Mouse (Mus musculus): Measurements from ENCODE around the gene Lin52. TPM values are rescaled to one million over a fixed set of nuclear protein-coding genes. Genes with fewer than 3 reads are reported as not detected.

The Lin52 gene
- 10 to 100 TPM; 25.6 to 29.4 (median 25.6) TPM for polyA plus RNA-seq (2017; shearing (Covaris generic))

GRCm38 (mm10) chr12:84450718-84451646 is at the start of gene Lin52, which contains the start of gene Aldh6a1:
TSS of gene Lin52 (plus strand) at chr12:84451422.
TSS of gene Aldh6a1 (minus strand) at chr12:84451004.
- peak; percentile 94 for ATAC-seq

- no peak for ATAC-seq
Observed at GRCm38 (mm10) chr12:84402923-84403322, 48.3 kb upstream of the Lin52 start.

- no peak for ATAC-seq
Observed at GRCm38 (mm10) chr12:84404541-84404940, 46.7 kb upstream of the Lin52 start.

GRCm38 (mm10) chr12:84407259-84407658 is 44.0 kb upstream of the Lin52 start:
- ATAC-seq = no peak

DNA sequence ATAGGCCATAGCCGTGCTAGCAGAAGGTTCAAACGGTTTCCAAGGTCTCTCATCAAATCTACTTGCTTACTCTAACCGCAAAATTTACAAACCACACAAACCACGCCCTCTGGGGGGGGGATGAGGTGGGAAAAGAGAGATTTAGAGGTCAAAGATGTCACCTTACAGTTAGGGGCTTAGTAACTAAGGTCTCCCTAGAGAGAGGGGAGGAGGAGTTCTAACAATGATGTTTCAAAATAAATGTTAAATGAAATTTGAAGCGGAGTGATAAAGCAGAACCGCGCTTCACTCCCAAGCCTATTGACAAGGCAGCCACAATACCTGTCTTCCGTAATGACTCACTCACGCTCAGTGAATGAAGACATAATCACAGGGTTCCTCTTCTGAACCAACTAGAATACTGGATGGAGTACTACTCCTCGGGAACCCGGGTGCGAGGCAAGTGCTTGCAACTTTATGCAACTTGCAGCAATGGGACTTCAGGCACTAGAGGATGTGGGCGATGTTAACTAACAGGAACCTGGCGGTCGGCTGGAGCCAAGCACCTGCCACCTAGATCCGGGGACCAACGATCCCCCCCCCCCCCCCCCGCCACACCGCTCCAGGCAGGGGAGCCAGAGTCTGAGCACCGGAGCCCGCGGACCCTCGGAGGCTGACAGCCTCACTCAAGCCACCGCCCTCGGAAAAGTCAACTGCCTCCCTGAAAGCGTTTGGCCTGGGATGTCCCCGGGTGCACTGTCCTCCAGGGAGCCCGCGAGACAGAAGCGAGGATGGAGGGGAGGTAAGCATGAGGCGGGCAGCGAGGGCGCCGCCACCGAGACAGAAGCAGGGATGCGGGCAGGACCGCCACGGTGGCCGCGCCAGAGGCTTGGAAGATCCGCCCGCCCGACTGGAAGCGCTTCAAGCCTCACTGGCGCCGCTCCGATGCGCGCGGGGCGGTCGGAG is 43.1 kb upstream of the Lin52 start:
- peak; percentile 79 for ATAC-seq

DNA sequence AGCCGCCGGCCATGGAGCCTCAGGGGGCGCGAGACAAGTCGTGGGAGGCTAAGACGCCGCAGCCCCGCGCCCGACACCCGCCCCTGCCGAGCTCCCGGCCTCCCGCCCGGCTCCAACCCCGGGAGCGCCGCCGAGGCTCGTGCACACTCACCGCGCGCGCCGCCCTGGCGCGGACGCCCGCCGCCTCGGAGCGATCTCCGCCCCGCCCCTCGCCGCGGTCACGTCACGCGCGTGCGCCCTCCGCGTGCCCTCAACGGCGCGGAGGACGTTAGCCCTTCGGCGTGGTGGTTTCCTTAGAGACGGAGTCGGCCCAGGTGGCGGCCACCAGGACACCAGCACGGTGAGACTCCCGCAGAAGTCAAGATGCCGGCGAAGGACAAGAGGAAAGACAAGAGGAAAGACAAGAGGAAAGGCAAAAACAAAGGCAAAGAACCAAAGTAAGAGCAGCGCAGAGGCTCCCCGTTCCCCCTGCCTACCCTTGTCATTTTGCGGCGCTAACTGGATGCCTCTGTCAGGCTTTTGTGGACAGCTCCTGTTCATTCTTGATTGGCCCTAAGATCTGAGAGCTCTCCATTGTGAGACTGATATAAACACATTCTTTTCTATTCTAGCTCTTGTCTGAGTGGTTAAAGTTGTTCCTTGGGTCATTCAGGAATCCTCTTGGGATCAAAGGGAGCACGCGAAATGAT is 42.3 kb upstream of the Lin52 start, which contains the start of the genes Entpd5 and Bbof1:
TSS of gene Entpd5 (minus strand) at position 211 of the 689 bp plus-strand sequence.
TSS of gene Bbof1 (plus strand) at position 253 of the 689 bp plus-strand sequence.
- ATAC-seq = peak; percentile 75

DNA sequence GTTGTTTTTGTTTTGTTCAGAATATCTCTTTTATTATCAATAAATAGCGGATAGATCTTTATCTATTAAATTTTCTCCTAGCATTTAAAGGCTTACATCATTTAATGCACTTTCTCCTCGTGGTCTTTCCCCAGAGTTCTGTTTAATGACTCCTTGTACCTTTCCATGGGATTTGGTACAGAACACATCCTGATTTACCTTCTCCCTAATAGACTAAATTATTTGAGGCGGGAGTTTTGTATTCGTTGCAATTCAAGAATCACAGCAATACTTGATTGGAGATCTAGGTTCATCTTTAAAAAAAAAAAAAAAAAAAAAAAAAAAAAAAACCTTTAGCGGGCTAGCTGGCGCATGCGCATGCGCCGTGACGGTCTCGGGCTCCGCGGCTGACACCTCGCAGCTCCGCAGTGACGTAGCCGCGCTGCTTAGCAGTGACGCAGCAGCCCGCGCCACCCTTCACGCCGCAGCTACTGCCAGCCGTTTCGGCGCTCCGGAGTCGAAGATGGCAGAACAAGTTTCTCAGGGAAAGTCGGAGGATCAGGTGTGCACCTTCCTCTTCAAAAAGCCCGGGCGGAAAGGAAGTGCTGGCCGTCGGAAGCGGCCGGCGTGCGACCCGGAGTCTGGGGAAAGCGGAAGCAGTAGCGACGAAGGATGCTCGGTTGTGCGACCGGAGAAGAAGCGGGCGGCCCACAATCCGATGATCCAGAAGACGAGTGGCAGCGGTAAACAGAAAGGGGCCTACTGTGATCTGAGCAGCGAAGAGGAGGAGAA is 34.2 kb upstream of the Lin52 start, which contains the start of gene Rnf113a2:
TSS of gene Rnf113a2 (plus strand) at position 363 of the 771 bp plus-strand sequence.
- peak; percentile 98 for ATAC-seq

DNA sequence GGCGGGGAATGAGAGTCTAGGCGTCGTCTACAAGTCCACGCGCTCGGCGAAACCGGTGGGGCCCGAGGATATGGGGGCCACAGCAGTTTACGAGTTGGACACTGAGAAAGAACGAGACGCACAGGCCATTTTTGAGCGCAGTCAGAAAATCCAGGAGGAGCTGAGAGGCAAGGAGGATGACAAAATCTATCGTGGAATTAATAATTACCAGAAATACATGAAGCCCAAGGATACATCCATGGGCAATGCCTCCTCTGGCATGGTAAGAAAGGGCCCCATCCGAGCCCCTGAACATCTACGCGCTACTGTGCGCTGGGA is 33.7 kb upstream of the Lin52 start:
- ATAC-seq = no peak

- no peak for ATAC-seq
Observed at GRCm38 (mm10) chr12:84423990-84424389, 27.2 kb upstream of the Lin52 start.

DNA sequence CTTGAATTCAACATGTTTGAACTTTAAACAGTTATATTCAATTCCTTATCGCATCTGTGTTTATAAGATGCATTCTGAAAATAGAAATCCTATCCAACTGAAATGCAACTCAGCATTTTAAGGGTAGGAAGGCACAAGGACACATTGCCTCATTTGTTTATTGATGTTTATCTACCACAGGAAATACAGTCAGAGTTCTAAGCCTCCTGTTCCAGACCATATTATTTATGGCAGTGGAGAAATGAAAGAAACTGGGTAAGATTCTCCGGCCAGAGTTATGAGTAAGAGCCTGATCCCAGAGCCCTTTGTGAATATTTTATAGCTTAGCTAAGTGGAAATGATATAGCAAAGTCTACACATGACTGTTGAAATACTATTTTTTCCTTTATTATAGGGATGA is 21.4 kb upstream of the Lin52 start:
- ATAC-seq = no peak

DNA sequence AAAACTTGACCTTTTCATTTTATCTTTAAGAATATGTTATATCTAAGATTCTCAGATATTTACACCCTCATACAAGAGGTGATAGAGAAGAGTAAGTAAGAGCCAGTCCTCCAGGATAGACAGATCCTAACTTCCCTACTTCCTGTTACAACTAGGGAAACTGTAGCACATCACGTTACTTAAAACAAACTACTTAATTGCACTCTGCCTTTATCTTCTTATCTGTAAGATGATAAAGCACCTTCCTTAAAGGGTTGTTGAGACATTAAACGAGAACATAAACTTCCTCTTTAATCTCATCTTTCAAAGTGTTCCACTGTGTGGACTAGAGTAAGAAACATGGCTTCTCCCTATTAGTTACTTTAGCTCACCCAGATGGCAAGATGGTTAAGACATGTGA is 12.5 kb upstream of the Lin52 start:
- no peak for ATAC-seq

- no peak for ATAC-seq
Observed at GRCm38 (mm10) chr12:84442526-84442925, 8.7 kb upstream of the Lin52 start.

GRCm38 (mm10) chr12:84447386-84447785 is 3.8 kb upstream of the Lin52 start:
- ATAC-seq = no peak

DNA sequence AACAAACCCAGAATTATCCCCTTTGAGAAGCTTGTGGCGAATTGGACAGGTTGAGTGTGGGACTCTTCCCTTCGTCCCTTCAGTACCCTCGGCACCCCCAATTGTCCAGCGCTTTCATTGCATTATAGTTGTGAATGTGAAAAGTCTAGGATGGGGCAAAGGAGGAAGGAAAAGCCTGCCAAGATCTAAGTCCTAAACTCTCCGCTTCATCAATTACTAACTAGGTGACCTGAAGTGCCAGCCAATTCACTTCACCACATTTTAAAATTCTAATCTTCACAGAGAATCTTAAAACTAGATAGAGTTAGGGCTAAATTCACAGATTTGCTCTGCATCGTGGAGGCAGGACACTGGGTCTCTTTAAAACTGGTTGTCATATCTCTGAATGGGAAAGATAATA is 3.0 kb upstream of the Lin52 start:
- no peak for ATAC-seq

GRCm38 (mm10) chr12:84449887-84450286 is 1.3 kb upstream of the Lin52 start:
- no peak for ATAC-seq

- no peak for ATAC-seq
Observed at GRCm38 (mm10) chr12:84450351-84450717, 888 bp upstream of the Lin52 start.

- ATAC-seq = no peak
Observed at GRCm38 (mm10) chr12:84451801-84452200, 579 bp downstream of the Lin52 start.

GRCm38 (mm10) chr12:84456911-84457310 is 5.7 kb downstream of the Lin52 start:
- no peak for ATAC-seq

GRCm38 (mm10) chr12:84459845-84460244 is 8.6 kb downstream of the Lin52 start:
- ATAC-seq = no peak

DNA sequence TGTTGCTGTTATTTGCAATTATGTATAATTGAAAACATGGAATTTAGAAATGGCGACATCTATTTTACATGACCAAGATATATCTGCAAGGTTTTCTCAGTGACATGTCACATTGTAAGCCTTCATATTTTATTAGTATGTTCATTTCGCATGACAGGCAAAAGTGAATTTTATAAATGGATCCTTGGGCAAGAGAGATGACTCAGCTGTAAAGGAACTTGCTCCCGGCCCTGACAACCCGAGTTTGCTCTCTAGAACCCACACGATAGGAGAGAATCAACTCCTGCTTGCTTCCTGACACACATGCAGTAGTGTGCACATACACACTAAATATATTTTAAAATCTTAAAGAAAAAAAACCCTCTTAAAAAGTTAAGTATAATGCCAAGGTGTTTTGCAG is 10.2 kb downstream of the Lin52 start:
- ATAC-seq = no peak

GRCm38 (mm10) chr12:84462856-84463255 is 11.6 kb downstream of the Lin52 start:
- no peak for ATAC-seq

GRCm38 (mm10) chr12:84468701-84469100 is 17.5 kb downstream of the Lin52 start:
- peak; percentile 68 for ATAC-seq
